Mouse (Mus musculus) hindlimb bud, embryonic 11.5 days (tissue): ENCODE results near the gene Gm28051.

Experiments used
- DNase-seq: peaks from one replicate; pipeline ENCODE4 v3.0.0-alpha.2; 2012; ENCODE audit warnings: low read depth, low spot score; ENCODE audit errors: extremely low spot score

Gene Gm28051

DNA sequence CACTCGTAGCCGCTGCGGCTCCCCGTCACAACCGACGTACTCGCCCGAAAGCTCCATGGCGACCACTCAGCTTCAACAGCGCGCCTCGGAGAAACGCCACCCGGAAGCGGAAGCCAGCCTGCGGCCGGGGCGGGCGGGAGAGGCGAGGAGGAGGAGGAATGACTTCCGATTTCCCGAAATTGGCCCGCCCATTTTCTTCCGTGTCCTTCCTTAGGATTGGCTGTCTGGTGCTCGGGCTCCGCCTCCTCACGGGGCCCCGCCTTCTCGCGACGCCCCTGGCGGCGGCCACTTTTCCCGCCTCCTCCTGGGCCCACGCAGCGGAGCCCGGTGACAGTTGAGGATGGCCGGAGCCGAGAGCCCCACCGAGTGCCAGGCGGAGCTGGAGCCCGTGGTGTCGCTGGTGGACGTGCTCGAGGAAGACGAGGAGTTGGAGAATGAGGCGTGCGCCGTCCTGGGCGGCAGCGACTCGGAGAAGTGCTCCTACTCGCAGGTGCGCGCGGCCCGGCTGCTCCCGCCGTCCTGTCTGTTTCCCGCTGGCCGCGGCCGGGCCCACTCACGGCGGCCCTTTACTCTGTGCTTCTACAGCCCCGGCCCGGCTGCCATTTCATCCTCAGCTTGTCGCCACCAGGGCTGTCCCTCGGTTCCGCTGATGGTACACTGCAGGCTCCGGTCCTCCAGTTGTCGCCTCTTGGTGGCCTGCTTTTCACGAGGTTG lies at the start of gene Gm28051, which contains the start of the genes Gon7 and Ubr7:
TSS of gene Gm28051 (minus strand) at position 77 of the 714 bp plus-strand sequence.
TSS of gene Gon7 (minus strand) at position 115 of the 714 bp plus-strand sequence.
TSS of gene Ubr7 (plus strand) at position 279 of the 714 bp plus-strand sequence.
- peak; percentile 85 for DNase-seq

DNA sequence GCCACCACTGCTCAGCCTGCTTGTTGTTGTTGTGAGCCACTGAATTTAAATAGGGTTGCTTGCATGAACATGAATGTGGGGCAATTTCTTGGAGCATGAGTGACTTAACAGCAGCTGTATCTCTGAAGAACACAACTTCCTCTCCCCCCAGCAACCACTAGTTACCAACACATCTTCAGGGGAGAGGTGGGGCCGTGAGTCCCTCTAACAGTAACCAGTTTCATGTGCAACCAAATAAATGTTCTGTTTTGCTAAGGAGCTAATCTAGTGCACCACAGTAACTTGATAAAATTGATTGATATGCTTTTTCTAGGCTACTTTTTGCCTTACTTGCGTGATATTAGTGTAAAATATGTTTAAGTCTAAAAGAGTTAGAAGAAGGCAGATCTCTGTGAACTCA lies 42.0 kb upstream of the Gm28051 start:
- no peak for DNase-seq

DNA sequence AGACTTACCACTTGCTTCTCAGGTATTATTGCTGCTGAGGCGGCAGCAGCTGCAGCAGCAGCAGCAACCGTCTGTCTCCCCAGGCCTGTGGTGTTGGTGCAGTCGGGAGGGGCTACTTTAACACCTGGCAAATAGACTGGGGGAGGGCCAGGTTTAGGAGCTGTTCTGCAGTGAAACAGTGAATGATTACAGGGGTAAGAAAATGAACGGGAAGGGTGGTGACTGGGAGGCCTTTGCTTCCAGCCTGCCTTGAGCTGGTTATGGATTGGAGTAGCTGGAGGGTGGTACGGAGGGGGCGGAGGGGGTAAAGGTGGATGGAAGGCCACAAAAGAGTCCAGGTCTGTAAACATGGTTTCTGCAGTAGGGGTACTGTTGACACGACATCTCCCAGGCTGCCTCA lies 30.4 kb upstream of the Gm28051 start:
- no peak for DNase-seq

DNA sequence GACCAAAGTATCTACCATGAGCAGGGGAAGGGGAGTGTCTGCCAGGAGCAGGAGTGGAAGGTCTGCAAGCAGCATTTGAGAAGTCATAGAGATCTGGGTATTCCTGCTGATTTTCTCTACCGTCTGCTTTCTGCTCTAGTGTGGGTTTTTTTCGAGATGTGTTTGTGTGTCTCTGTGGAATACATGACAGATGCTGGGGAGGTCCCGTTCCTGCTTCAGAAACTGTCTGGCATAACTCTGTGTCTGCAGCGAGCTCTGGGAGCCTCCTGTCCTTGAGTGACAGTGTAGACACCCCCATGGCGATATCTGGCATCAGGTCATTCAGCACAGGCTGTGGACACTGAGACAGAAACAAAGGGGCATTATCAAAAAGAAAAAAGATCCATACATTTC lies 28.0 kb upstream of the Gm28051 start:
- DNase-seq: no peak

DNA sequence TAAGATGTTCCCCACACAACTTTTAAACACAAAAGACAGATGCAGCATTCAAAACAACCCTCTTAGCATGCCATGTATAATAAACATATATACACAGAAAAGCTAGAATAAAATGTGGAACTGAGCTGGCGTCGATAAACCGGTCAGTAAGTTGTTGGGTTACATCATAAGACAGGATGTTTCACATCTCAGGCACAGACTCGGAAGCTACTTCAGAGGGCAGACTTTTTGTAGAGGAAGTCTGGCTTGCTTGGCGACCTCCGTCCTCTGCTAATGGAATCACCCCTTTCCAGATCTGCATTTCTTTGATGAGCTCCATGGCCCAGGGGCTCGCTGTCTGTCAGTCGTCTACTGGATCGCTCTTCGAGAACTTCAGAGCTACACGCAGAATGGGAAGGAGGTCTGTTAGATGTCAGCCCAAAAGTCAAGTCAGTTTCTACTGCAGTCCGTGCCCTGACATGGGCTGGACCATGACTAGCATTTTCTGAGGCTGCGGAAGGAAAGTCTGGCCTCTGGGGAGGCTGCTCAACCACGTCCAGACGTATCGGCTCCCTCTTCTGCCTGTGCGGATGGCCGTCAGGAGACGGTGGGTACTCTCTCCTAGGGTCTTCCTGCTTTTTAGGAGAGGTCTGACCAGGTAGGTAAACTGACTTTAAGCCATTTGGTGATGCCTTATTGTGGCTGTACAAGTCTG lies 27.5 kb upstream of the Gm28051 start:
- no peak for DNase-seq

DNA sequence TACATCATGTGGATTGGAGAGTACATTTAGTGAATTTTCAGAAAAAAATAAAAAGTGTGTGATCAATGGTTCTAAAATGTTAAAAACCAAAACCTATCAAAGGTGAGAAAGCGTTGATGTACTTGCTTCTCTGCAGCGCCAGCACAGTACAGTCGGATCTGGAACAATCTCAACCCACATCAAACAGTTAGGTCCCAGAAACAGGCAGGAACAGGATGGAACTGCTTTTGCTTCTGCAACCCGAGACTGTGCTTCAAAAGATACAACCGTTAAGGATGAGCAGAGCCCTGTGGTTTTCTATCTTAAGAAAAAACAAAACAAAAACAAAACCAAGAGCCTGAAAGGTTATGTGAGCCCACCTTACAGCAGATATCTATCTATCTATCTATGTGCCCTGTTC lies 25.3 kb upstream of the Gm28051 start:
- no peak for DNase-seq

DNA sequence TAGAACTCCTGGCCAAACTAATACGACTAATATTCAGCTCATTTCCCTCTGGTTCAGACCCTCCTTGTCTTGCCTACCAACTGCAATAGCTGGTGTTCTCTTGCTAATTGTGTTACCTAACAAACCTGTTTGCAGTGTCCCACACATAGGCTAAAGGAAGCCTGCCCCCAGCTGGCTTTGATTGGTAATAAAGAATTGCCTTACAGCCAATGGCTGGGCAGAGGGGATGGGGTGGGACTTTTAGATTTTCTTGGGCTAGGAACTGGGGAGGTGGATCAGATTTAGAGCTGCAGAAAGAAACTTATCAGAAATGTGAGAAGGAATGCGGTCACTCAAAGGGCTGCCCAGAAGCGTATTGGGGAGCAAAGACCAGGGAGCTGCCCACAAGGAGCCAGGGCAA lies 21.9 kb upstream of the Gm28051 start:
- no peak for DNase-seq

DNA sequence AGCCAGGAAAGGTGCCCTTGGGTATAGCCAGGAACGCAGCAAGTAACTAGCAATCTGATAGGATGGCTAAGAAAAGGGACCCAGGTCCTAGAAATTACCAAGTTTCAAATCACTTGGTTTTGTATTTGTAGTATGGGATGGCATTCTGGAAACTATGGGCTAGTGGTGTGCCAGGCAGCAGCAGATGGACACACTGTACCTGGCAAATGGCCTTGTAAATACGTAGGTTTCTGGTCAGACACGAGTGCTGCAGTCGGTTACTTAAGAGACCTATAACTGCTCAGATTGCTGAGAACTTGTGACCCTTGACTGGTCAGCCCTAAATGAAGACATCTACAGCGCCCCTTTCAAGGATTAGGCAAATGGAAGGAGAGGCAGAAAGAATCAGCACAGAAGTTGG lies 20.6 kb upstream of the Gm28051 start:
- no peak for DNase-seq

DNA sequence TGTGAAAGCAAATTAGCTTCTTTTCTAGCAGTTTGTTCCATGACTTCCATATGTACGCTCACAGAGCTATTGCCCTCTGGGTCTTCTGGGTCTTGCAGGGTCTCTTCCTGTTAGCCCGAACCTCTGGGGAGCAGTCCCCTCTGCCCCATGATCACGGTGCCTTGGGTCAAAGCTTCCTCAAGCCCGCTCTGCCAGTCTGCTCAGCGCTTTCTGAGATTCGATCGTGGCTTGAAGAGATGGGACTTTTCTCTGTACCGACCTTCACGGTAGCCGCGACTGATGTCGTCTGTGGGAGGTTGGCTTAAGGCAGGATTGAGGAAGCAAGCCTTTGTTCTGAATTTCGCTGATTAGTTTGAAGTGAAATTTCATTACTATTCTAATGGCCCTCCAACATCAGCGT lies 18.5 kb upstream of the Gm28051 start:
- DNase-seq: no peak

DNA sequence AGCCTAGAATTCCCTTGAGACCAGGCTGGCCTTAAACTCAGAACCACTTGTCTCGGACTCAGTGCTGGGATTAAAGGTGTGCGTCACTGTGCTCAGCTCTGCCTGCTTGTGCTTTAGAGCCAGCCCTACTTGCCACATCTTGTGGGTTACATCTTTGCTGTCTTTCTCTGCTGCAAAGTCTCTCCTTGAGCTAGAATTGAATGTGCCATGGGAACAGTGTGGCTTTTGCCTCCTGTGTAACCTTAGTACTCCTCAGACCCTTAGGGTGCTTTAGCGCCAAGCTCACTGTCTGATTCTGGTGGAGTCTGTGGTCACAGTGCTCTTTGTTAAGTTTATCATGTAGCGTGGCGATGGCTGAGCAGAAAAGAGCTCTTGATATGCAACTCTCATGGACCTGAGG lies 15.1 kb upstream of the Gm28051 start:
- no peak for DNase-seq

DNA sequence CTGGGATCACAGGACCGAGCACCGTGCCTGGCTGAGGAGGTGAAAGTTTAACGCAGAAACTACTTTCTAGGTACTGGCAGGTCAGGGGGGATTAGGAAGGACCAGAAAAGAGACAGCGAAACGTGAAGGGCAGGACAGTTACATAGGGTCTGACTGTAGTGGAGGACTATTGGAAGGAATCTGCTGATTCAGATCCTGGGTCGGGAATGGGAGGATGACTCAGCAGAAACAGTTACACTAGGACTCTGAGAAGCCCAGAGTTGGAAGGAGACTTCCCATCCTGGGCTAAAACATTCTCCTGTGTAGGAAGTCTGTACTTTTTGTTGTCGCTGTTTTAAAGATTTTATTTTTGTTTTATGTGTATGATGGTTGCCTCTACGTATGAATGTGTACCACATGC lies 14.0 kb upstream of the Gm28051 start:
- no peak for DNase-seq

DNA sequence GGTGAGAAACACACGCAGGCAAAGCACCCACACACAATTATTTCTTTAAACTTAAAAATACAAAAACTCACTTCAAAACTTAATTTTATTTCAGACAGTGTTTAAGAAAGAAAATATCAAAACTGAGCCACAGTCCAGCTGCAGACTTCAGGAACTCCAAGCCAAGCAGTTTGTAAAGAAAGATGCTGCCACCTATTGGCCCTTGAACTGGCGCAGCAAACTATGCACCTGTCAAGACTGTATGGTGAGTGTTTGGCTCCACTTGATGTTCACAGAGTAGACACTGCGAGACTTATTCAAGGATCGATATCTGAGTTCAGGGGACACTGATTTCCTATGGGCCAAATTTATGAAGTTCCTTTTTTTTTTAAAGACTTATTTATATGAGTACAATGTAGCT lies 11.4 kb upstream of the Gm28051 start:
- DNase-seq: no peak

DNA sequence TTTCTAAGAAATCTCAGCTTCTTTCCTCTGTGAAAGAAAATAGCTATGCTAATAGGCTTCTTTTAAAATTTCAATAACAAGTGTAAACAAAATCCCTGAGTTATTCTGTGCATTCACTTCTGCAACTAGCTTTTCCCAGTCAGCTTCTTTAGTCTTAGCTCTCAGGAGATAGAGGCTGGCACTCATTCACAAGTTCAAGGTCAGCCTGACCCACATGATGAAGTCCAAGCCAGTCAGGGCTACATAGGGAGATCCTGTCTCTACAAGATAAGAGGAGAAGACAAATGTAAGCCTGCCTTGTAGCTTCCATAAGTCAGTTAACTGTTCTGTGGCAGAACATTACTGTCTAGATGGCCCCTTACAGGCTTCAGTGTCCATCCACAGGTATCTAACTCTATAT lies 6.1 kb upstream of the Gm28051 start:
- no peak for DNase-seq

DNA sequence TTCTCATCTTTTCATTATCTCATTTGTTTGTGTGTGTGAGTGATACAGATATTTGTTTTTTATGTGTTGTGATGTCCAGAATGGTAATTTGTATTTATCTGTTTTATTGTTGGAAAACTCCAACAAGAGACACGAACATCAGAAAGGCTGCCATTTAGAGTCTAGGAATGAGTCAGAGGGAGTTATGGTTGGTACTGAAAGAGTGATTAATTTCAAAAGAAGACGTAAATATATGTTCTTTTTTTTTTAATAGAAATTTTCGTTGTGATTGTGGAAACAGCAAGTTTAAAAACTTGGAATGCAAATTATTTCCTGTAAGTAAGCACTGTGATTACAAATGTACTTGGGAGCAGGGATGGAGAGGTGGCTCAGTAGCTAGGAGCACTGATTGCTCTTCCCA lies 4.1 kb upstream of the Gm28051 start:
- no peak for DNase-seq

DNA sequence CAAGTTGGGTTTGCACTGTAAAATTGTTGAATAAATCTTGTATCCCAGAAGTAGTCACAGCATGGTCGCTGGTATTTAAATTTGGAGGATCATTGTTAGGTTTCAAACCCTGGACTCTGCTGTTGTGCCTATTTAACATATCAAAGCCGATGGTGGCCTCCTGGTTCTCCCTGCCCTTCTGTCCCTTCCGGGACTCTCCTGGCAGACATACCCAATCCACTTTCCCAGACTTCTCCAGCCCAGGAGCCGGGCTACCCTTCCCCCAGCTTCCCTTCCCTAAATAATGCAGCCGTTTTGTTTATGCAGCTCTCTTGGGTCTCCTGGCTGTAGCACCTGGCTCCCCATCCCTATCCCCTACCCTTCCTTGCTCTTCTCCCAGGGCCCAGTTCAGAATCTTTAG lies 1.4 kb upstream of the Gm28051 start:
- no peak for DNase-seq

DNA sequence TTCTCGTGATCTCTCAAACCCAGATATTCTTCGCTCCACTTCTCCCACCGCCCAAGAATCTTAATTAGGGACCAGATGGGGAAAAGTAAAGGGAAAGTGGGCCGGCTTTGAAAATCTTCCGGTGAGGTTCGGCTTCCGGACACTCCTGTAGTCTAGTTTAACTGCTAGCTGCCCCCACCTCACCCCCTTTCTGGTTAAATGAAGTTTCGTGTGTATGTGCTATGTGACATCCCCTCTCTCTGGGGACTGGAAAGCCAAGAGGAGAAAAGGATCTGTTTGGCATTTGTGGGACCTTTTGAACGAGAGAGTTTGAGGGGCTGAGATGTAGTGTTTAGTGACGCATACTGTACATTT lies 815 bp upstream of the Gm28051 start, which contains the start of gene Gm20604:
TSS of gene Gm20604 (minus strand) at position 270 of the 354 bp plus-strand sequence.
- DNase-seq: no peak

DNA sequence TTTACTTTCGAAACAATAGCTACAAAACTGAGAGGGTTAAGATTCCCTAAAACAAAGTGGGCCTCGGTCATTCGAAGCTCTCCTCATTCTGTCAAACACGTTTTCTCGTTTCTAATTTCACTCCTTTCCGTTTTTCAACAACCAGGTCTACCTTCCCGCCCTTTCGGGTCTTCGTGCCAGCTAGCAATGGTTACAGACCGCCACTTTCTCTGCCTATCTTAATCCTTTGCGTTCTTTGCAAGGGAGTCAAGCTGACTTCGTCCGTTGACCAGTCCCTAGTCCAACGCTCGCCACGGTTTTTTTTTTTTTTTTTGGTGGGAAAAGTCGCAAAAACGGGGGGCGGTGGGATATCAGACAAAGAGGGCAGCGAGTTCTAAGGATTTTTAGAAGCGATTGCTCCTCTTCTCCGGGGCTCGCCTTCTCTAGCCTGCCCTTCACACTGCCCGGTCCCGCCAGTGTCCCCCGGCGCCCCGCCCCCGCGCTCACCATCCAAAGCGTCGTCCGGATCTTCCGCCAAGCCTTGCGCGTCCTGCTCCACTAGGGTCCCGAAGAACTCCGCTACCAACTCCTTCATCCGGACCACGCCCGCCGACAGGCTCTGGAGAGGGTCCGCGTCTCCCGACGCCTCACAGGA lies 393 bp downstream of the Gm28051 start:
- DNase-seq: no peak

DNA sequence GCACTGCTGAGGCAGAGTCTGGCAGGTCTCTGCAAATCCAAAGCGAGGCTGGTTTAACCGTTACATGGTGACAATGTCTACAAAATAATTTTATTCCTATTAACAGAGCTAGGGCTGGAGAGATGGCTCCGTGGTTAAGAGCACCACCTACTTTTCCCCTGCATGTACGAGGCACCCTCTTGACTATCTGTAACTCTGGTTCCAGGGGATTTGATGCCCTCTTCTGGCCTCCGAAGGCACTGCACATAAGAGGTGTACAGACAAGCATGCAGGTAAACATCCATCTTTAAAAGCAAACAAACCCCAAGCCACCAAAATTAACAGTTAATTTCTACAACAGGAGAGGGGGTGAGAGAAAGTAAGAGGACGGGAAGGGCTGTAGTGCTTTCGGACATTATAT lies 1.3 kb downstream of the Gm28051 start:
- DNase-seq: no peak

DNA sequence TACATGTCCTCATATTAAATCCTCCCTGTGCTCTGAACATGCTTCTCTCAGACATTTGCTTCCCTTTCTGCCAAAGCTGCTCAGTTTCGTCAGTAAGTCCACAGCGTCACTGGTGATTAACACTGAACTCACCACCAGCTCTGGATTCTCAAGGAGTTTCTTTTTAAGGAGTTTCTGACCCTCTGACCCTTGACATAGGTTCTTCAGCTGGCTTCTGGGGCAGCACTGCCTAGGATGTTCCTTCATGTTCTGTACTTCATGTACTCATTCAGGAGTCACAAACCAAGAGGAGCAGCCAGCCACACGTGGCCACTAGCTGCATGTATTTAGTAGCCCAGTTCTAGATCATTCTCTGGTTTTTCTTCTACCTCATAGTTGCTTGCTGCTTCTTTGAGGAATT lies 9.3 kb downstream of the Gm28051 start:
- no peak for DNase-seq

DNA sequence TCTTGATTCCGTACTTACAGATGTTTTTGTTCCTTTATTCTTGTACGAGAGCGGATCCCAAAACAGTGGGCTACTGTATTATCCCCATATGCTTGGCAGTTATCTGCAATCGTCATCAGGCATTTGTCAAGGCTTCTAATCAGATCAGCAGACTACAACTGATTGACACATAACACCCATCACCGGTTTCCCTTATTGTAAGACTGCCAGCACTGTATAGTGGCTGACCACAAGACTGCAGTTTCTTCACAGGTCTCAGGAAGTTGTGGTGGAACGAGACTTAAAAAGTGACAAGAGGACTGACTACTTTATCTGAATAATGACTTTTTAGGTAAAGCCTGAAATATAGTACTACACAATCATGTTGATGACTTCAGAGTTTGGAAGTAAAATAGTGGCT lies 12.7 kb downstream of the Gm28051 start:
- no peak for DNase-seq

DNA sequence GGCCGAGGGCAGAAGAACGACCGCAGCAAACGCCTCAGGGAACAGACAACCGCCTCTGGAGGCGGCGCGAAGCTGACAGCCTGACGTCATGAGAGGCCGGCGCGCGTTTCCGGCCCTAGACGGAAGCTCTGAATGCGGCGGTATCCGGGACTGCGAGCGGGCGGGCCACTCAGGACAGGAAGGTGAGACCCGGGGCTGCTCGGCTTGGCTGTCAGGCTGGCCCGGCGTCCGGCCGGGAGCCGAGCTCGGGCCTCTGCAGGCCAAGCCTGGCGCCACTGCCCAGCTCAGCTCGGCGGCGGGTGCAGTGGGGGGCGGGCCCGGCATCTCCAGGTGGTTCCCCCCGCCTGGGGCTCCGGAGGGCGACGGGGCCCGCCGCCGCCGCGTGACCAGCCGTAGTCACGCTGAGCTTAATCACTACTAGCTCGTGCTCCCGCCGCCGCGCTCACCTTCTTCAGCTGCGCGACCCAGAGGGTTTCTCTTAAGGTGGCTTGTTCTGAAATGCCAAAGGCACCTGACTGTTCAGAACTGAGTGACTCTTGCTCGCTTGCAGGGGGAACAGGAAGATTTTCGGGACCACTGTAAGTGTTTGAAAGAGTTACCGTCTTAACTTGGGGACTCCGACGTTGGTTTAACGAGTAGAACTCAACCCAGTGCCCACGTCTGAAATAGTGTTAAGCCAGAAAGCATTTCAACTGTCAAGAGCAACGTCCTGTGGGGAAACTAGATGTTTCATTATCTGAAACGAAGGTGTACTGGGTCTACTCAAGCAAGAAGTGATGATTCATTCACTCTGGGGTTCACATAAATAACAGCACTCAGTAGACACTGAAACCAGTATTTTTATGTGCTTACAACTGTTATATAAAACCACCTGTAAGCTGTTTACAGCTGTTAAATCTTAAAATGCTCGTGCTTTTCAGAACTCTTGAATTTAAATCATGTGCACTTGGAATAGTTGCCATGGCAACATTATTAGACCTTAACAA lies 13.7 kb downstream of the Gm28051 start, which contains the start of the genes Moap1 and Tmem251:
TSS of gene Moap1 (minus strand) at position 73 of the 986 bp plus-strand sequence.
TSS of gene Tmem251 (plus strand) at position 174 of the 986 bp plus-strand sequence.
- no peak for DNase-seq
